Mouse (Mus musculus) induced T-regulatory cell, adult 2 months (primary cell): Measurements from ENCODE around the gene Kcnt1.
A peak's percentile ranks its signal among the peaks of the same experiment; 100 is the strongest.

Source experiments
- DNase-seq: peaks from one replicate; pipeline ENCODE4 v3.0.0-alpha.2; 2012; ENCODE audit warnings: low read depth

Kcnt1 gene

GRCm38 (mm10) chr2:25878516-25878915 lies 15.0 kb downstream of the Kcnt1 start:
- DNase-seq, result no peak

GRCm38 (mm10) chr2:25879061-25879460 lies 15.5 kb downstream of the Kcnt1 start:
- no peak for DNase-seq

GRCm38 (mm10) chr2:25882276-25882675 lies 18.7 kb downstream of the Kcnt1 start:
- no peak for DNase-seq

GRCm38 (mm10) chr2:25884756-25885155 lies 21.2 kb downstream of the Kcnt1 start:
- DNase-seq, result no peak

GRCm38 (mm10) chr2:25887226-25887625 lies 23.7 kb downstream of the Kcnt1 start:
- DNase-seq, result no peak

- no peak for DNase-seq
Measured at GRCm38 (mm10) chr2:25888144-25888543, 24.6 kb downstream of the Kcnt1 start.

- DNase-seq, result no peak
Measured at GRCm38 (mm10) chr2:25892440-25892839, 28.9 kb downstream of the Kcnt1 start.

- no peak for DNase-seq
Measured at GRCm38 (mm10) chr2:25898970-25899369, 35.4 kb downstream of the Kcnt1 start.

- no peak for DNase-seq
Measured at GRCm38 (mm10) chr2:25909872-25910271, 46.3 kb downstream of the Kcnt1 start.

- DNase-seq, result peak; percentile 76
Measured at GRCm38 (mm10) chr2:25913247-25913646, 49.7 kb downstream of the Kcnt1 start.

GRCm38 (mm10) chr2:25914201-25914600 lies 50.7 kb downstream of the Kcnt1 start:
- DNase-seq, result no peak

- no peak for DNase-seq
Measured at GRCm38 (mm10) chr2:25914821-25915220, 51.3 kb downstream of the Kcnt1 start.

- no peak for DNase-seq
Measured at GRCm38 (mm10) chr2:25918408-25918807, 54.9 kb downstream of the Kcnt1 start.

- DNase-seq, result no peak
Measured at GRCm38 (mm10) chr2:25919972-25920371, 56.4 kb downstream of the Kcnt1 start.

GRCm38 (mm10) chr2:25923799-25924198 lies 60.3 kb downstream of the Kcnt1 start:
- no peak for DNase-seq

GRCm38 (mm10) chr2:25924934-25925333 lies 61.4 kb downstream of the Kcnt1 start:
- no peak for DNase-seq

- no peak for DNase-seq
Measured at GRCm38 (mm10) chr2:25927821-25928220, 64.3 kb downstream of the Kcnt1 start.

GRCm38 (mm10) chr2:25931249-25931859 lies 67.8 kb downstream of the Kcnt1 start:
- DNase-seq, result peak; percentile 66

GRCm38 (mm10) chr2:25940503-25940902 lies 77.0 kb downstream of the Kcnt1 start:
- no peak for DNase-seq

- no peak for DNase-seq
Measured at GRCm38 (mm10) chr2:25943822-25944221, 80.3 kb downstream of the Kcnt1 start.

- DNase-seq, result no peak
Measured at GRCm38 (mm10) chr2:25947950-25948349, 84.4 kb downstream of the Kcnt1 start.

- DNase-seq, result no peak
Measured at GRCm38 (mm10) chr2:25949291-25949690, 85.8 kb downstream of the Kcnt1 start.
